Mouse (Mus musculus) heart, postnatal 14 days (tissue): Measurements from ENCODE around the gene Nid1. TPM values are rescaled to one million over a fixed set of nuclear protein-coding genes. Genes with fewer than 3 reads are reported as not detected.

Experiments
- DNase-seq, 2 experiments: peaks; one replicate each; pipeline ENCODE4 v3.0.0; 2021 to 2022
- intact Hi-C: fragments of 180-260 bp; cut with DNase I; formaldehyde crosslinking; loops from one replicate; pipeline ENCODE4 v1.15.1; 2025
- total RNA-seq, 2 experiments: library from RNA; stranded (reverse); gene quantifications; 2 replicates each; pipeline ENCODE4 v1.2.3; 2021

Gene Nid1
- total RNA-seq, 2 experiments from 2014 or later, result 174 to 192 TPM

DNA sequence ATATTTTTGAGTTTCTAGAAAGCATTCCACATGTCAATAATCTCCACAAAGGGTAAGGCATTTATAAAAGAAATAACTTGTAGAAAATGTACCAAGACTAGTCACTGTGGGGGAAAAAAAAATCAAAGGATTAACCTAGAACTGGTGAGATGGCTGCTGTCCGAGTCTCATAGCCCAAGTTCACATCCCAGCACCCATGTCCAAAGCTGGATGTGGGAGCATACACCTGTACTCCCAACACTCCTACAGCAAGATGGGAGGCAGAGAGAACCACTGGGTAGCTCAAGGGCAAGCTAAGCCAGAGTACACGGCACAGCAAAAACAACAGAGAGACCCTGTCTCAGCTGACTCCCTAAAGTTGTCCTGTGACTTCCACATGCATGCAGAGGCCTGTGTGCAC, 47.5 kb downstream of the Nid1 start:
- no peak for DNase-seq
- intact Hi-C loops, result no loop called here

GRCm38 (mm10) chr13:13485682-13486081, 48.3 kb downstream of the Nid1 start:
- intact Hi-C loops, result no loop called here
- peak; percentile 45 to 54 for DNase-seq

DNA sequence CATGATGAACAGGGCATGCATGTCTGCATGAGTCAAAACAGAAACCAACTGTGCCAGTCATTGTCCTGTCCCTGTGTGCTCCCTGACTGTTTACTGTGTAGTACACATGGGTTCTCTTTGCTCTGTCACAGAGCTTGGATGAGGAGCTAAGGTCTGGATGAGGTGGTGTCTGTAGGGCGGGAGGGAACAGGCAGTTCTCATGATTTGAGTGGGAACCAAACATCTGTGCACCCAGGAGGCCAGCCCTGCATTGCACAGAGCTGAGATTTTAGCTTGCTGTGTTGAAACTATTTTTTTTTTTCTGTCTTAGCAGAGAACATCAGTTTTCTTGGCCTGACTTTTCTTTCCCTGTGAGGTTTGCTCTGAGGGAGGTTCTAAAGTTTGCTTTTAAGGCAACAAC, 50.5 kb downstream of the Nid1 start:
- intact Hi-C loops, result no loop called here
- peak; percentile 48 to 56 for DNase-seq

DNA sequence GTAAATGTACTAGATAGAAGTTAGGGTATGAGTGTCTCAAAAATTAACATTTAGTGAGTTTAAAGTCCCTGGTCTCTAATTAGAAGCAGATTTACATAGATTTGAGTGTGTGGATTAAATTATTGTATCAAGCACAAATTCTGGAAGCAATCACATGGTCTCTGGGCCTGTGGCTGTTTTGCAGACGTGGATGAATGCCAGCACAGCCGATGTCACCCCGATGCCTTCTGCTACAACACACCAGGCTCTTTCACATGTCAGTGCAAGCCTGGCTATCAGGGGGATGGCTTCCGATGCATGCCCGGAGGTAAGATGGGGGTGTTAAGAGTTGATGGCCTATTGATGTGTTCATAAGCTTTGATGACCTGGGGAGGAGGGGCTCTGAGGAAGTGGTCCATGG, 52.5 kb downstream of the Nid1 start:
- no peak for DNase-seq
- intact Hi-C loops, result no loop called here

GRCm38 (mm10) chr13:13492151-13492550, 54.8 kb downstream of the Nid1 start:
- intact Hi-C loops, result no loop called here
- DNase-seq, result no peak

DNA sequence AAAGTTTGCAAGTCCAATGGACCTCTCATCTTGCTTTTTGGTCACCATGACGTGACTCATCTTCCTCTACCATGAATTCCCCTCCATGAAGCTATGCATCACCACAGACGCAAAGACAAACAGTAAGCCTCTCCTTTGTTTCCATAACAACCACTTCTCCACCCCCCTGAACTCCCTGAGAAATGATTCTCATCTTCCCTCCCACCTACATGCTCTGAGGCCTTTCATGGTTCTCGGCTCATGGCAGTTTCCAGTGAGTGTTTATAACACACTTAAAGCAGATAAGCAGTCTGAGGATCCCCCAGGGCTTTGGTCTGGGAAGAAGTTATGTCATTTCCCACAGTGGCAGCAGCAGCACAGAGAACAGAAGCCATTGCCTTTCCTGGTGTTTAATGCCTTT, 56.2 kb downstream of the Nid1 start:
- no peak for DNase-seq
- intact Hi-C loops, result no loop called here

DNA sequence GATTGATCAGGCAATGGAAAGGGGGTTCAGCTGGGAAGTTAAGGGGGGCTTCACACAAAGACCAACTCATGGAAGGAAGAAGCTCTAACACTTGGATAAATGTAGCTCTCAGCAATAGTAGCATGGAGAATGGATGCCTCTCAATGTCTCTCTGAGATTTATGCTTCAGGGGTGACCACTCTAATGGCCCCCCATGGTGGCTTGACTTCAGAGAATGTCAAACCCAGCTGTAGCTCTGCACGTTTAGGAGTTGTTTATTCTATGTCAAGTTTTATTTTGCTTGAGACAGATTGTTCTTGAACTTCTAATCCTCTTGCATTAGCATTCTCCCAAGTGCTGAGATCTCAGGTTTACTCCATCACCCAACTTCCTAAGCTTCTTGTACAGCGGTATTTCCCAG, 60.7 kb downstream of the Nid1 start:
- intact Hi-C loops, result no loop called here
- DNase-seq, result no peak

DNA sequence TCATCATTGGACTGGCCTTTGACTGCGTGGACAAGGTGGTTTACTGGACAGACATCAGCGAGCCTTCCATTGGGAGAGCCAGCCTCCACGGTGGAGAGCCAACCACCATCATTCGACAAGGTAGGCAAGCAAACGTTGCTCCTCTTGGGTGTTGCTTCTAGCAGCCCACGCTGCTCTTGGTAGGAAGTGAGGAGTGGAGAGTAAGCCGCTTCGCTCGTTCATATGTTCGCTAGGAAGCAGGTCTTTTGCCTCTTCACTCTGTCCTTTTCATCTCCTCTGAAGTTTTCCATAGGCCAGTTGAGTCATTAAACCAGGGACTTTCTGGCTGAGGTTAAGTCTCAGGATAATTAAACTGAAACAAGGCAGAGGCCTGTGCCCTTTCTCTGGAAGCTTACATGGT, 65.1 kb downstream of the Nid1 start:
- intact Hi-C loops, result no loop called here
- no peak for DNase-seq

DNA sequence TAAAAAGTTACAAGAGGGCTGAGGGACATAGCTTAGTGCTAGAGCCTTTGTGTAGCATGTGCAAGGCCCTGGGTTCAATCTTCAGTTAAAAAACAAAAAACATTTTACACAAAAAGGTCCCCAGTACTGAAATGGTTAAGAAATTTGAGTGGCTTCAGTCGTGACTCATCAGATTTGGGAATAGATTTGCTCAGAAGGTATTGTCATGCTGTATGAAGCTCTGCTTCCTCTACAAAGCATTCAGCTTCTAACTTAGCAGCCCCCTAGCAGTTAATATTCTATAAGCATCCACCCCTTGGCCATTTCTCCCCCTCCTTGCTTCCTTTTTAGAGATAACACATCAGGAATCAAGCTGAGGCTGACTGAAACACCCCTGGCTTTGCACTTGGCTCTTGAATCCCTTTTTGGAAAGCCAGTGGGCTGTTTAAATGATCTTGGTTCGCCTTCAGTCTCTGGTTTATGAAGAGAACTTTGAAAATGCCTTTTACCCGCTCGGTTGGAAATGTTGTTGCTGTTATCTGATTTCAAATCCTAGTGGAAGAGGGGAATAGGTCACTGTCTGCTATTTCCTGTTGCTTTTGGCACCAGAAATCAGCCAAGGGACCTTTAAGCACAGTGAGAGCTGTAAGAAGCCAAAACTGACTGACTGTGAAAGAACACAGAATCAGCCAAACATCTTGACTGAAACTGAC, 66.5 kb downstream of the Nid1 start:
- intact Hi-C loops, result no loop called here
- DNase-seq, result peak in 1 of 2 experiments; percentile 30

DNA sequence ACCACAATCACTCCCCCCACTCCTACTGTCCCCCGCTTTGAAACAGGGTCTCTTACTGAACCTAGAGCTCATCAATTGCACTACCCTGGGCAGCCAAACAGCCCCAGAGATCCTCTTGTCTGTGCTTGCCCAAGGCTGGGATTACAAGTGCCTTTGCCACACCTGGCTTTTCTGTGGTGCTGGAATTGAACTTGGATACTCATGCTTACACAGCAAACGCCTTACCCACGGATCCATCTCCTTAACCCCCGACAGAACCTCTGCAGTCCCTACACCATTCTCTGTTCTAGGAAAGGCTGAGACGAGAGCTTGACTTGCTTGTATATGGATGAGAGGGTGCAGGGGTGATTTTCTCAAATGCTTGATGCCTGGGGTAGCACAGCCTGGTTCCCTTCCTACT, 67.7 kb downstream of the Nid1 start:
- no peak for DNase-seq
- intact Hi-C loops, result no loop called here

GRCm38 (mm10) chr13:13506556-13506955, 69.2 kb downstream of the Nid1 start:
- intact Hi-C loops, result no loop called here
- no peak for DNase-seq

DNA sequence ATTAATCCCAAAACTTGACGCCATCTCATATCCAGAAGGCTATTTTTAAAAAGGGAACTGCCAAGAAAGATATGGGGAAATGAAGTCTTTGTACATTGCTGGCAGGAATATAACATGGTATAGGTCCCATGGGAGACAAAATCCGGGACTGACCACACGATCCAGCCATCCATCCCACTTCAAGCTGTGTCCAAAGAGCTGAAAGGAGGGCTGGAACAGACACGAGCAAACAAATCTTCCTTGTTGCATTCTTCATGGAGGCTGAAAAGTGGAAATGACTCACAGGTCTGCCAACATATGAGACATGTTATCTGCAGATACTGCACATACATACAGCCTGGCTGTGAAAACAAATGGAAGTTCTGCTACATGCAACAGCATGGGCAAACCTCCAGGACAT, 77.5 kb downstream of the Nid1 start:
- DNase-seq, result no peak
- intact Hi-C loops, result loop anchor here (5.0 kb wide), 1 partner anchor 352 kb away; no protein-coding TSS in a partner anchor

DNA sequence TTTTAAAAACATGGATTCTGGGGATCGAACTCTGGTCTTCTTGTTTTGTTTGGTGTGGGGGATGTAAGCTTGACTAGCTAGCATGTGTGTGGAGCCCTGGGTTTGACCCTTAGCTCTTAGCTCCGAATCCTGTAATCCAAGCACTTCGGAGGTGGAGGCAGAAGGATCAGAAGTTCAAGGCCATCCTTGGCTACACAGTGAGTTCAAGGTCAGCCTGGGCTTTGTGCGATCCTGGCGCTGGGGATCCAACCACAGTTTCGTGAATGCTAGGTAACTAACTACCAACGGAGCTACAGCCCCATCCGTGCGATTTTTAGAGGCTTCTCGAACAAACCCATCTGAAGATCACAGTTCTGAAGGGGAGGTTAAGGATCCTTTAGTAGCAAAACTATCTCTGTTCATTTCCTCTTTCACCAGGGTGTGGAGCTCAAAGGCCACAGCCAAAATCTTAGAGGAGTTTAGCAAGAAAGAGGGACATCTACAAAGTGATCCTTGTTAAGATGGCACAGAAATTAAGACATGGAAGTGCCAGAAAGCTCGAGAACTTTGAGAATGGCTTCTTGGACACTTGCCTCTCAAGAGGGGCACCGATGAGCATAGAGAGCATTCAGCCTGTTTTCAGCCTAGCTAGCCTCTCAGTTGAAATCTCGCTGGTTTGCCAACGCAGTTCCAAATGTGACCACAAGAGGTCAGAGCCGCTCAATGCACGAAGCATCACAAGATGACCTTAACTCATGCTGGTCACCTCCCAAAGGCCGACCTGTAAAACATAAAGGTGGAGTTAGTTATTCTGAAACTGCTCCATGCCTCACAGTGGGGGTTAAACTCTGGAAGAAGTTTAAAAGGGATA, 79.2 kb downstream of the Nid1 start:
- intact Hi-C loops, result loop anchor here (1.0 to 5.0 kb wide), 2 partner anchors 97 to 351 kb away; no protein-coding TSS in a partner anchor
- DNase-seq, result peak; percentile 87 to 95

GRCm38 (mm10) chr13:13518114-13518513, 80.8 kb downstream of the Nid1 start:
- intact Hi-C loops, result loop anchor here (5.0 kb wide), 1 partner anchor 349 kb away; no protein-coding TSS in a partner anchor
- no peak for DNase-seq

DNA sequence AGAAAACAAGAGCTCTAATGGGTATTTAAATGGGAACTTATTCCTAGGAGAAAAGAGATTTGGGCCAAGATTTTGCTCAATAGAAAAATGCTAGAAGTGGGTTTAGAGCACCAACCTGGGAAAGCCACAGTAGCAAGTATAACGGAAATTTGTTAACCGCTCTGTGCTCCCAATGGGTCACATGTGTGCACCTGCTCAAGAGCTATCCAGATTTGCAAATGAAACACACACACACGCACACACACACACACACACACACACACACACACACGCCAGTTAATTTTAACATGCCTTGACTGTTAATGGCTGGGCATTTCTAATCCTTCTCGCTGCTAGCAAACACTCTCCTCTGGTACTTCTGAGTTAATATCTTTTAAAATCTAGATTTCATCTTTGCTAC, 83.1 kb downstream of the Nid1 start:
- no peak for DNase-seq
- intact Hi-C loops, result no loop called here

DNA sequence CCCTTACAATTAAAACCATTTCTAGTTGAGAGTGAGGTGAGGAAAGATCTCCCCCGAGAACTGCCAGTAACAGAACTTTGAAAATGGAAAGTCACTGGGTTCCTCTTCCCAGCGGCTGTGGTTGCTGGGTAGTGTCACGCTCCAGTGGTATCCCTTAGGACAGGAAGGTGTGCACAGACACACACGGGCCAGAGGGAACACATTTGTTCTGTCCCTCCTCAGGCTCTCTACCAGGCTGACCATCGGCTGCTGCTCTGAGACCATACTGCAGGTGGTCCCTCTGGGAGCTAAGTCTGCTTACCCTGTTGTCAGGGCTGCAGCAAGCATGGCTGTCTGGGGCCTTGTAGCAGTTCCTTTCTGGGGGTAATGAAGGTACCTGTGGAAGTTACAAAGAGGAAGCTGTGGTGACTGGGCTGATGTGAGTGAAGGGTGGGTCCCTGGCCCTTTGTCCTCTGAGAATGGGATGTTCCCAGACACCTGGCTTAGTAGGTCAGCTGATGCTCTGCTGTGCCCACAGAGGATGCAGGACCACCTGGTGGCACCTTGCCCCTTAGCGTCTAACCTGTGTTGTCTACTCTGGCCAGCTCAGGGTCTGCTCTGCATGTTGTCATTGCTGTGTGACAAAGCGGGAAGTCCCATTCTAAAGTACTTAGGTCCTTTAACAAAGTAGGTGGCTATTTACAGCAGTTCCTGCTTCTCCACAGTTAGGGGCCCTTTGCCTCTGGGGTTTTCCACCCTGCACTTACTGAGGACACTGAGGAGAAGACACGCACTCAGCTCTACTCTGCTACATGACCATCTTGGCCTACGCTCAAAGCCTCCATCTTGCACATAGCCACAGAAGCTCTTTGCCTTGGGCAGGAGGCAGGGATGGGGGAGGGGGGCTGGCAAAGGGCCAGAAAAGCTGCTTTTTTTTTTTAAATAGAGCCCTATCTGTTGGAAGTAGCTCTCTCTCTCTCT, 86.6 kb downstream of the Nid1 start:
- no peak for DNase-seq
- intact Hi-C loops, result no loop called here

DNA sequence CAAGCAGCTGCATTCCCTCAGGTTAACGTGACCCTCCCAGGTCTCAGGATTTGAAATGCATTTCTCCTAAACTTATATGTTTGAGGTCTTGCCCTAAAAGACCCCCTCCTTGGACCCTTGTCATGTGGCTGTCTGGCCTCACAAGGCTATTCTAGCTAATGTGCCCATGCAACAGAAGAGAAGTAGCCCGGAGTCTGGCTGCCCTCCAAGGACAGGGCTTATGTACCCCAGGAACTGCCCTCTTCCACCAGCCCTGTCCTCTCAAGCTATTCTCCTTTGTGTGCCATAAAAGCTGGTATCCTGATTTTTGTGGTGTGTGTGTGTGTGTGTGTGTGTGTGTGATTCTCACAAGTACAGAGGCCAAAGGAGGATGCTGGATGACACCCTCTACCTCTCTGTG, 87.9 kb downstream of the Nid1 start:
- intact Hi-C loops, result no loop called here

GRCm38 (mm10) chr13:13525877-13526276, 88.5 kb downstream of the Nid1 start:
- intact Hi-C loops, result no loop called here
- no peak for DNase-seq

More for the DNA sequence above, 87.9 kb downstream of the Nid1 start:
- DNase-seq, result no peak

DNA sequence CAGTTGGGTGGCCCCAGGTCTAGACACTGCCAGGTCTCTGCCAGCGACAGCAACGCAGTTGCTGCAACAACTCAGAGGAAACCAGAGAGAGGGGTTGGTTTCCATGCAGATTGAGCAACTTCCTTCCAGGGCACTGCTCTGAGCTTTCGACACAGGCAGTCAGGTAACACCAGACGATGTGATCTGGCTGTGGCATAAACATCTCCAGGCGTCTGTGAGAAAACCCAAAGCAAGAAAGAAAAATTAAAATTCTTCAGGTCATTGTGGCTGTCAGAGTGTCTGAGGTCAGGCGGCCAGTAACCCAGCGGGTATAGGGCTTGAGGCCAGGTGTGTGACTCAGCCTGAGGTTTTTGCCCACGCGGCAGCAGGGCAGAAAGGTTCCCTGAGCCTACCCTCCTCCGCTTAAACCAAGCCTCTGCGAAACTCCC, 91.8 kb downstream of the Nid1 start:
- intact Hi-C loops, result no loop called here
- no peak for DNase-seq

DNA sequence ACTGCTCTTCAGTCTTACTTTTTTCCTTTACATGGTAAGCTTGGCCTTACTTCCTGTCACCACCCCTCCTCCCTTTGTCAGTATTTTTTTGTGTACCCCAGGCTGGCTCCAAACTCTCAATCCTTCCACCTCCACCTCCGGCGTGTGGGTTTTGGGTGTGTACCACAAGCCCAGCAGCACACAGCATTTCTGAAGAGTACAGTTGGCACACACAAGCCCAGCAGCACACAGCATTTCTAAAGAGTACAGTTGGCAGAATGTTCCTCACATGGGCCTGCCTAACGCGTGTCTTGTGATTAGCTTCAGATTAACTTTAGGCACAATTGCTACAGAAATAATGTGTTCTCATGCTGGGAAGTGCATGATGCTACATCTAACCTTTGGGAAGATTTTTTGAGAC, 93.6 kb downstream of the Nid1 start:
- intact Hi-C loops, result loop anchor here (5.0 kb wide), 1 partner anchor 41 kb away; no protein-coding TSS in a partner anchor
- no peak for DNase-seq
